Mouse (Mus musculus) ES-Bruce4 (cell line): Measurements from ENCODE around the gene Gpx2. TPM values are rescaled to one million over a fixed set of nuclear protein-coding genes. Genes with fewer than 3 reads are reported as not detected.

ENCODE experiments used
- H3K27ac ChIP-seq: 2 replicates; pipeline ENCODE4 v1.5.1; 2012; ENCODE audit warnings: low read length, inconsistent platforms; ENCODE audit not compliant: insufficient read depth
- H3K27me3 ChIP-seq: 2 replicates; pipeline ENCODE4 v1.6.1; 2012; ENCODE audit warnings: mild to moderate bottlenecking, low read length, inconsistent platforms; ENCODE audit not compliant: control insufficient read depth, poor library complexity, insufficient read depth, severe bottlenecking
- H3K36me3 ChIP-seq: 2 replicates; pipeline ENCODE4 v1.6.1; 2012; ENCODE audit warnings: inconsistent platforms, mild to moderate bottlenecking, low read length, moderate library complexity; ENCODE audit not compliant: control insufficient read depth, poor library complexity, insufficient read depth, severe bottlenecking
- H3K4me1 ChIP-seq: one replicate; pipeline ENCODE4 v1.8.1; 2011; ENCODE audit warnings: low read length; ENCODE audit not compliant: control insufficient read depth, insufficient read depth
- H3K4me3 ChIP-seq: 2 replicates; pipeline ENCODE4 v1.5.1; 2011; ENCODE audit warnings: low read depth, mild to moderate bottlenecking, low read length
- H3K9ac ChIP-seq: 2 replicates; pipeline ENCODE4 v1.6.1; 2012; ENCODE audit warnings: low read depth, mild to moderate bottlenecking, inconsistent platforms; ENCODE audit not compliant: poor library complexity, severe bottlenecking
- H3K9me3 ChIP-seq: replicated peaks from 2 replicates; pipeline ENCODE4 v1.6.1; 2012; ENCODE audit warnings: mild to moderate bottlenecking, low read length, inconsistent platforms; ENCODE audit not compliant: control insufficient read depth, poor library complexity, insufficient read depth, severe bottlenecking
- CTCF ChIP-seq: IDR thresholded peaks from one replicate; pipeline ENCODE4 v1.8.1; 2011; ENCODE audit warnings: low read depth, low read length
- EP300 ChIP-seq: IDR thresholded peaks from 2 replicates; pipeline ENCODE4 v1.6.1; 2011; ENCODE audit warnings: low read depth, low read length; ENCODE audit not compliant: insufficient read depth
- POLR2A ChIP-seq: IDR thresholded peaks from one replicate; pipeline ENCODE4 v1.8.1; 2011; ENCODE audit warnings: low read length; ENCODE audit not compliant: insufficient read depth
- polyA plus RNA-seq: library from polyadenylated mRNA; stranded (reverse); fragments of >200 nt; gene quantifications from 2 replicates; pipeline ENCODE4 v1.2.4, GENCODE M21; 2011; ENCODE audit warnings: low read depth; ENCODE audit not compliant: missing spikeins, insufficient read depth, insufficient read length

The Gpx2 gene
- polyA plus RNA-seq, 1 experiment = 12.7 TPM

- peaks cover 6% of the 10 kb centered on the region; the same call in 1 of the 2 replicates for H3K9me3 ChIP-seq
- H3K9ac ChIP-seq = no peak overlapping the region
- no peak overlapping the region for H3K27ac ChIP-seq
- no peaks in the 10 kb centered on the region for H3K36me3 ChIP-seq
- H3K4me1 ChIP-seq = no peaks in the 10 kb centered on the region
- H3K27me3 ChIP-seq = no peaks in the 10 kb centered on the region
- TF ChIP-seq EP300 (no peak), POLR2A (no peak), CTCF (peak; percentile 44)
- no peak overlapping the region for H3K4me3 ChIP-seq
These were observed 42.6 kb downstream of the Gpx2 start for GRCm38 (mm10) chr12:76752652-76753318.

GRCm38 (mm10) chr12:76750866-76751459 is 44.4 kb downstream of the Gpx2 start:
- Histone ChIP-seq H3K36me3 (no peaks in the 10 kb centered on the region), H3K27me3 (no peaks in the 10 kb centered on the region), H3K9ac (no peak overlapping the region), H3K27ac (no peak overlapping the region), H3K4me1 (no peaks in the 10 kb centered on the region), H3K9me3 (peaks cover 9% of the 10 kb centered on the region; the same call in 1 of the 2 replicates), H3K4me3 (no peak overlapping the region)
- TF ChIP-seq POLR2A (no peak), CTCF (no peak), EP300 (no peak)

Other genes with a start within 250 kb of the Gpx2 start
- 4.6 and 4.7 TPM in 2 replicates for gene Sptb, start 85.0 kb downstream of the Gpx2 start, polyA plus RNA-seq
- 30.4 and 30.7 TPM in 2 replicates for gene Churc1, start 30.0 kb downstream of the Gpx2 start, polyA plus RNA-seq
- gene Fntb, start 30.0 kb downstream of the Gpx2 start, polyA plus RNA-seq = 68.6 and 81.0 TPM in 2 replicates
- gene Rab15, start 27.4 kb upstream of the Gpx2 start, polyA plus RNA-seq = 34.2 and 40.7 TPM in 2 replicates
- 84.4 and 101 TPM in 2 replicates for gene Max, start 166.6 kb upstream of the Gpx2 start, polyA plus RNA-seq